Mouse (Mus musculus): Measurements from ENCODE around the gene Hoxb9.

Gene Hoxb9

DNA sequence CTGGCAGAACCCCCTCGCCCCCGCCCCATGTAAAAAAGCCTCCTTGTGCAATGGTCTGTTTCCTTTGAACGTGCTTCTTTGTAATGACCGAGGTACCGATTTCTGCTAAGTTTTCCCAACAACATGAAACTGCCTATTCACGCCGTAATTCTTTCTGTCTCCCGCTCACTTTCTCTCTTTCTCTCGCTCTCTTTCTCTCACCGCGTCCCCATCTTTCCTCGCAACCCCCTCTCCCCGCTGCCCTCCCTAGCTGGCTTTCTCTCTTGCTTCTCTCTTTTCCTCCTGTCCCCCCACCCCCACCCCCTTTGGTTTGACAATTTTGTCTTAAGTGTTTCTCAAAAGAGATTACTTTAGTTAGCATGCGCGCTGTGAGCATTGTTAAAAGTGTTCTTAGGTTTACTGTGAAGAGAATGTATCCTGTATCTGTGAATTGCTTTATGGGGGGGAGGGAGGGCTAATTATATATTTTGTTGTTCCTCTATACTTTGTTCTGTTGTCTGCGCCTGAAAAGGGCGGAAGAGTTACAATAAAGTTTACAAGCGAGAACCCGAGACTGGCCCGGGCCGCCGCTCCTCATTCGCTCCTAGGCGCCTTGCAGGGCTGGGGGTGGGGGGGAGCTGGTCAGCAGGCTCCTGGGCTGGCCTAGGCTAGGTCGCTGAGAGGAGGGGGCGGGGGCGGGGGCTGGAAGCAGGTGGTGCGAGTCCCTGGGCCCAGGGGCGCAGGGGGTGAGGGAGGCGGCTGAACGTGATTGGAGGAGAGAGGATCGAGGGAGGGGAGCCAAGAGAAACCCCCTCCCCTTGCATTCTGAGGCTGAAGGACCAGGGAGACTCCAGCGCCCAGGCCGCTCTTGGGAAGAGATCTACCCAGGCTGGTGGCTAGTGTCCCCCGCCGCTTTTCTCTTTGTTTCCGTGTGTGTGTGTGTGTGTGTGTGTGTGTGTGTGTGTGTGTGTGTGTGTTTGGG is 13.8 kb downstream of the Hoxb9 start:
- no peak for DNase-seq (ENCODE audit: low read depth)

DNA sequence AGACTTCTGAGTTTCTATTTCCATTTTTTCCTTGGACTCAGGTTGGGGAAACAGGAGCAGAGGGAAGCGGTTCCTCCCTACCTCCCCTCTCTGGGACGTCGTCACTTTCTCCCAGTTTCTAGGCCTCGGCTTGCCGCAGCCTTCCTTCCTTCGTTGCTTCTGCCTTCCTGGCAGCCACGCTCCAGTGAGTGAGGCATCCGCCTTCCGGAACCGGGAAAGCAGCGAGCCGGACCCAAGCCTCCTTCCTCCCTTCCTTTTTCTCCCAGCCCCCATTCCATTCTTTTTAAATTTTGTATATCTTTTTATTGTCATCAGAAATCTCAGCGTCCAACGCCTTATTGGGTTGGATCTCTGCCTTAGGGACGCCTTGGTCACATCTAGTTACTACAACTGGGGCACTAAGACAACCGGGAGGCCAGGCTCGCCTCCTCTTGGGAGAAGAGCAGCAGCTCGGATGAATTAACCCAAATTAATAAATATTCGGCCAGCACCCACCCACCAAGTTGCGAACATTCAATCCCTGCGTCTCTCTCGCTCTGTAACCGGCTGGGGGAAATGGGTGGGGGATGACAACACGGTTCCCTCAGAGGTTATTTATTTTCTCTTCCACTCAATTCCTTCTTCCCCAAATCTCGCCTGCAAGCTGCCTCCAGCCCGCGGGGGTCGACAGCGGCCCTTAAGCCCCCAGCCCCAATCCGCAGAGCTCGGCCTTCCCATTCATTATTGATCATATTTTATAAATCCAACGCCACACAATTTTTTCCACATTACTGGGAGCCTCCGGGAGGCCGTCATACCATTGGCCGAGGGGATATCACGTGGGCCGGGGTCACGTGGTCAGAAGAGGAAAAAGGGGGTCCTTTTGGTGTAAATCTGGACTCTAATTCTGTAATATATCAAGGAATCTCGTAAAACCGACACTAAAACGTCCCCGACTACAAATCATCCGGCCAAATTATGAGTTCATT is 14.8 kb downstream of the Hoxb9 start, which contains the start of gene Hoxb7:
Hoxb7 (plus strand) TSS at position 853 of the 968 bp plus-strand sequence.
- DNase-seq (ENCODE audit: low read depth): no peak

DNA sequence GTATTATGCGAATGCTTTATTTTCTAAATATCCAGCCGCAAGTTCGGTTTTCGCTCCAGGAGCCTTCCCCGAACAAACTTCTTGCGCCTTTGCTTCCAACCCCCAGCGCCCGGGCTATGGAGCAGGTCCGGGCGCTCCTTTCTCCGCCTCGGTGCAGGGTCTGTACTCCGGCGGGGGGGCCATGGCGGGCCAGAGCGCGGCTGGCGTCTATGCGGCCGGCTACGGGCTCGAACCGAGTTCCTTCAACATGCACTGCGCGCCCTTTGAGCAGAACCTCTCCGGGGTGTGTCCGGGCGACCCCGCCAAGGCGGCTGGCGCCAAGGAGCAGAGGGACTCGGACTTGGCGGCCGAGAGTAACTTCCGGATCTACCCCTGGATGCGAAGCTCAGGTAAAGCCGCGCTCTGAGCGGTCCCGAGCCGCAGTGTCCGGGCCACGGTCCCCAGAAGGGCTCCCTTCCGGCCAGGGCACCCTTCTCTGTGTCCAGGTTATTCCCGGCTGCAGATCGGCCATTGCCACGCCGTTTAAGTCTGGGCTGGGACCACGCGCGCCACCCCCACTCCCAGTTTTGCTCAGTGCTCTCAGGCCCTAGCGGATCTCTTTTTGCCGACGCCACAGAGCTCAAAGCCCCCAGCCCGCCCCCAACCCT is 15.6 kb downstream of the Hoxb9 start:
- no peak for DNase-seq (ENCODE audit: low read depth)

DNA sequence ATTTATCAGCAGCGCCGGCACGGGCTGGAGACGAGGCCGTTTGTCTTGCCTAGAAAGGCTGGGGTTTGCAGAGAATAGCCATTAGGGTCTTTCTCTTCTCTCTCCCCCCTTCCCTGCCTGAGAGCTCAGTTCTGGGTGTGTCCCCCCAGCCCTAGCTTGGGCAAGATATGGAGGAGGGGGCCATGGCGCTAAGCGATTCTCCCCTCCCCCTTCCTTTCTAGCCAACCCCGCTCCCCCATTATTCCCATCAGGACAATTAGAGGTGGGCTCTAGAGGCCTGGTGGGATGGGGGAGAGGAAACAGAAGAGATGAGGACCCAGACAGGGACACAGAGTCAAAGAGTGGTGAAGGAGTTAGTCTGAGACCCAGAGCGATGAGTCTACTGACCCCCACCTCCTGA is 16.2 kb downstream of the Hoxb9 start:
- no peak for DNase-seq (ENCODE audit: low read depth)

DNA sequence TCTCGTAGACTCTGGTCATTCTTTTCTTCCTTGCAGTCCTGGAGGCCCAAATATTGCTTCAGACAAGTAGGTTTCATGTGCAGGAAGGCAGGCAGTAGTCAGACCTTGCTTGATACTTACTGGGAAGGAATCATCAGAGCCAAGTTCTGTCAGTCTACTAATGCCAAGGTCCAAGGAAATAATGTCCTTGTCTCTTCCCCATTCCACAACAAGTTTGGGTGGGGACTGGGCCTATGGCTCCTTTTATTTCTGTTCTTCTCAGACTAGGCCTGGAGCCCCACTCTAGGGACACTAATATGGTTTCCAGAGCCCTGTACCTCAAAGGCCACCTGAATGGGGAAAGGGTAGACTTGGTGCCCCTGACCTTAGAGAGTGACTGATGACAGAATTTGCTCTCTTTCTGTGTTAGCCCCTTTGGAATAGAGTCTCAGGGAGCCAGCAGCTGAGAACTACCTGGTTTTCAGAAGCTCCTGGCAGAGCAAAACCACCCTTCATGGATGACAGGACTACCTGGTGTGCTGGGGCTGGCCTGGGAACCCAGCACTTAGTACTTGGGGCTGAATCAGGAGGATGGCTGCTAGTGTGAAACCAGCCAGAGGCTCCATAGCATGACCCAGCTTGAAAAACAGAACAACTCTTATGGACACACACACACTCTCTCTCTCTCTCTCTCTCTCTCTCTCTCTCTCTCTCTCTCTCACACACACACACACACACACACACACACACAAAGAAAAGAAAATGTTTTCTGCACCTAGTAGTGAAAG is 17.4 kb downstream of the Hoxb9 start:
- no peak for DNase-seq (ENCODE audit: low read depth)

DNA sequence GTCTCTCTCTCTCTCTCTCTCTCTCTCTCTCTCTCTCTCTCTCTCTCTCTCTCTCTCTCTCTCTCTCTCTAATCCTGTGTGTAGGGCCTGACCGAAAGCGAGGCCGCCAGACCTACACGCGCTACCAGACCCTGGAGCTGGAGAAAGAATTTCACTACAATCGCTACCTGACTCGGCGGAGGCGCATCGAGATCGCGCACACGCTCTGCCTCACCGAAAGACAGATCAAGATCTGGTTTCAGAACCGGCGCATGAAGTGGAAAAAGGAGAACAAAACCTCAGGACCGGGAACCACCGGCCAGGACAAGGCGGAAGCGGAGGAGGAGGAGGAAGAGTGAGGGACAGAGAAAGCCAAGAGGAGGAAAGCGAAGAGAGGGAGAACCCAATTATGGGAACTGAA is 18.0 kb downstream of the Hoxb9 start:
- DNase-seq (ENCODE audit: low read depth): no peak

DNA sequence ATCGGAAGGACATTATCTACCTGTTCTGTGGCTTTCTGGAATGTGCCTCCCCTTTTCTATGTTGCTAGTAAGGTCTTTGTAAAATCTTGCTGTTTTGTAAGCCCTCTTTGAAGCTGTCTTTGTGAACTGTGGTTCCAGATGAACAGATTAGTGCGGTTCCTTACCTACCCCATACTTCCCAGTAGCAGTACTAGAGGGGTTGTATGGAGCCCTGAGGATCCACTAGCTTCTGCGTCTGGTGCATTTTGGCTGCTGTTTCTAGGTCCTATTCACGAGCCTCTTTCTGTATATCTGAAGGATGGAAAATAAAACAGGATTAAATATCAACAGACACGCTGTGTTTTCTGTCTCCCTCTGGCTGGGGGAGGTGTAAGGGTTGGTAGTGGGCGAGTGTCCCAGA is 18.6 kb downstream of the Hoxb9 start:
- no peak for DNase-seq (ENCODE audit: low read depth)

DNA sequence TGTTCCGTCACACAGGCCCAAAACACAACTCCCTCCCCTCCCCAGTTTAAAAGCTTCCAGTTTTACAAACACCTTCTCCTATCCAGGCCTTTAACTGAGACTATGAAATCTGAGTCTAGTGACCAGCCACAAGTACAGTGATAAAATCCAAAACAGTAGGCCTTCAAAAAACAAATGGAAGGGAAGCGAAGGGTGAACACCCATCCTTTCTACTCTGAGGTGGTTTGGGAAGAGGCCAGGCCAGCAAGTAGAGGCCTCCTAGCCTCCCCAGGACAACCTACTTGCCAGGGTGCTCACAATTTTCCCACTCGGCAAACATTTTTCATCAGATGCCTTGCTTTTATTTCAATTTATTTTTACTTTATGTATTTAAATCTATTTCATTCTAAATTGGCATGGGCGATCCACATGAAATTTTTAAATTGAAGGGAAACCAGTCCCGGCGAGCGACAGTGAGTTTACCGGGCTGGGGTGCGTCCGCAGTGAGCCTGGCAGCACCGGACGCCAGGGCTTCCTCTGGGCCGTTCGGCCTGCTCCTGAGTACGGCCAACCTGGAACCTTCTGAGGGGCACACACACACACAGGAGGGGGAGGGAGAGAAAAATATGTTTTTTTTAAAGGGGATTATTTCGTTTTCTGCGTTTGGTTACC is 19.6 kb downstream of the Hoxb9 start:
- no peak for DNase-seq (ENCODE audit: low read depth)

DNA sequence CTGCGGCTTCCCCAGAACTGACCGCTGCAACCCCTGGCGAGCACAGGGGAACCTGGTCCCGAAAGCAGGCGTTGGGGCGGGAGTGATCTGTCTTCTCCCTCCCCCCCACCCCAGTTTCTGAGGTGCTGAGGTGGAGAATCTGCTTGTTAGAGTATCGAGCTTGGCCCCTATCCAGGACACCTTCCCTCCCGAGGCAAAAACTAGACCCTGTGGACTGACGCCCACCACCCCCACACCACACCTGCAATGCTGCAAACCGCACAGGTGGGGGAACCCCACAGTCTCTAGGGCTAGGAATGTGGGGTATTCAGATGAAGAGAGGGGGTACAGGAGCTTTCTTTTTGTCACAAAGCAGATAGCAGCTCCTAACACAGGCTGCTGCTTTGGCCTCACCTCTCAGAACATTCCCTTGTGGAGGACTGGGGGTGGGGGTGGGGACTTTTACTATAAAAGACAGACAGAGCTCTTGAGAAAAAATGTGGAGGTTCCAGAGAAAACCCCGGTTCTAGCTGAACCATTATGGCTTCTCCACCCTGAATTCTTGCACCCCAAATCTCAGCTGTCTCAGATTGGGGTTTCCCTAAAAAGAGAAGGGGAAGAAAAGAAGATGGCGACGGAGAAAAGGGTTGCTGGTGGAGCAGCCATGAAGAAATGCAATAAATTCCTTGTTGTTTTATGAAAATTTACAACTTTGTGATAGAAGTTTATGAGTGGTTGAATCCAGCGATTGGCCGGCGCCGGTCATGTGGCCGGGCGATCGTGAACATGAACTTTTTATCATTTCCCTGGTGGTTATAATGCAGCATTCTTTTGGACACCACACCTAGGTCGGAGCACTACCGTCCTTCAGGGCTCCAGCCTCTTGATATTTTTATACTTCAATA is 20.7 kb downstream of the Hoxb9 start, which contains the start of gene Hoxb6:
Hoxb6 (plus strand) TSS at position 796 of the 884 bp plus-strand sequence.
- no peak for DNase-seq (ENCODE audit: low read depth)

DNA sequence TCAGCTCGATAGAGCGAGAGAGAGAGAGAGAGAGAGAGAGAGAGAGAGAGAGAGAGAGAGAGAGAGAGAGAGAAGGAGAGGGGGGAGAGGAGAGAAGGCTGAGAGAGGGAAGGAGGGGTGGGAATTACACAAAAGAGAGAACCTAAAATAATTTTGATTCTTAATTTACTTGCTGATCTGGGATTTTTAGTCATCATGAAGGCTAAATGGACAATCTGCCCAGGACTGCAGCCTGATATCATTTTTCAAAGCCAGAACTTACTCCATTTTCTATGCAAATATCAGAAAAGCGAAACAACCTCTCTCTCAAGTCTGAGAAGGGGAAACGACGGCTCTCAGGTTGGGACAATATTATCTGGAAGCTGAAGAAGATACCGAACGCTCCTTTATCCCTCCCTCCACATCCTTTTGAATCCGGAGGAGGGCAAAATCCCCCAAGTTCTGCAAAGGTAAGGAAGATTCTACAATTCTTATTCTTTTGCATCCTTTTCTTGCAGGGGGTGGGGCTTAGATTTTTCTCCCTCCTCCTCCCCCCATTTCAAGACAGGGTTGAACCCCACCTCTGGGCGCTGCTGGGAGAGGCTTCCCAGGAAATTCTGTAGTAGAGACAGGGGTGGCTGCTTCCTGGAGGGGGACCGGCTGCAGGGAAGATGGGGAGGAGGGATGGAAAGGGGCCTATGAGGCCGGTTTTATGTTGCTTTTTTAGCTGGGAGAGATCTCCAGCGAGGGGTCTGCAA is 21.5 kb downstream of the Hoxb9 start:
- DNase-seq (ENCODE audit: low read depth): no peak

DNA sequence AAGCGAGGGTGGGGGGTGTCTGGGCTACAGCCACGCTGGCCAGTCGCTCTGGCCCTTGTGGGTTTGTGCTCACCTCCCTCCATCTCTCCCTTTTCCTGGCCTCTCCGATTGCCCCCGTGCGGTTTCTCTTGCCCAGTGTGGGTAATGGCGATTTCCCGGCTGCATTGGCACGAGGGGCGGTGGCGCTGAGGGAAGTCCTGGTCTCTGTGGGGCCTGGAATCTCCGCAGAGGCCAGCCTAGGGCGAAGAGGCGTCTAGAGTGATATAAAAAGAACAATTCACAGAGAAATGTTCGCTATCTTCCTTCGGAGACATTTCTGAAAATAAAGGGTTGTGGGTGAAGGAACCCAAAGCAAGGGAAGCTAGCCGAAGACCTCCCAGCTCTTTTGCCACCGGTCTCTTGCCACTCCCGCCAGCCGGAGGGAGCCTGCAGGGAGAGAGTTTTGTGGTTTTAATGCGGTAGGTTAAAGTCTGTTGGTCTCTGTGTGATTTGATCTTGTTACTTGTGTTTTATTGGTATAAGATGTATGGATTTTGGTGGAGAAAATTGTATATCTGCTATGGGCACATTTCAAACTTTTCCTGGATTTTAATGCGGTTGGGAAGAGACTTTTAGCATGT is 22.2 kb downstream of the Hoxb9 start:
- DNase-seq (ENCODE audit: low read depth): no peak

DNA sequence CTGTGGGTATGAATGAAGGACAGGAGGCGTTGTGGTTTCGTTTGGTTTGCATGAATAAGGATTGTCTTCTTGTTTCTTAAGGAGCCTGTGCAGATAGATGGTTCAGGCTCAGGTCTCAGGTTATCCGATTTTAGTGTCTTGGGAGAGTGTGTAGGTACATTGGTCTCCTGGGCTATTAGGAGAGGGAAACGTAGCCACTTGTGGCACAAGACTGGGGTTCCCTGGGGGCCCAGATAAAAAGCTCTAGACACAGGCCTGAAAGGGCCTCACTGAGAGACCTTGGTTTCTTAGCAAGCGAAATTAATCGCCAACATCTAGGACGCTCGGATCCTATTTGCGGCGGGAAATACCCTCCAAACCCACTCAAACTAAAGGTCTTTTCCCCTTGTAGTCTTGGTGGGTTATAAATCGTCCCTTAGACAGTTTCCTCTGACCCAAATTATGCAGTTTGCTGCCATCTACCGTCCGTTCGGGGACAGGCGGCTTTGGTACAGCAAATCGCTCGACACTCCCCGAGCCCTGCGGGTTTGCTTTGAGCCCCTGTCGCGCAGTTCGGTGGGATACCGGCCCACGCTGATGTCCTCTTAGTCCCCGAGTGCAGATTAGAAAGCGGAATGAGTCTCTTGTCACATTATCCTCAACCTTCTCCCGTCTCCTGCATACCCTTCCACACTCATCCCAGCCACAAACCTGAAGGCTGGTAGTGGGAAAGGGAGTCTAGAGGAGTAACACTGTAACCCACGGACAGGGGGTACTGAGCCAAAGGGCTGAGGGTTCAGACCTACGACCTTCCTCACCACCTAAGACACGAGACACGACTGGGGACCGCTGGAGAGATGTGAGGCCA is 23.2 kb downstream of the Hoxb9 start:
- DNase-seq (ENCODE audit: low read depth): peak; percentile 45

DNA sequence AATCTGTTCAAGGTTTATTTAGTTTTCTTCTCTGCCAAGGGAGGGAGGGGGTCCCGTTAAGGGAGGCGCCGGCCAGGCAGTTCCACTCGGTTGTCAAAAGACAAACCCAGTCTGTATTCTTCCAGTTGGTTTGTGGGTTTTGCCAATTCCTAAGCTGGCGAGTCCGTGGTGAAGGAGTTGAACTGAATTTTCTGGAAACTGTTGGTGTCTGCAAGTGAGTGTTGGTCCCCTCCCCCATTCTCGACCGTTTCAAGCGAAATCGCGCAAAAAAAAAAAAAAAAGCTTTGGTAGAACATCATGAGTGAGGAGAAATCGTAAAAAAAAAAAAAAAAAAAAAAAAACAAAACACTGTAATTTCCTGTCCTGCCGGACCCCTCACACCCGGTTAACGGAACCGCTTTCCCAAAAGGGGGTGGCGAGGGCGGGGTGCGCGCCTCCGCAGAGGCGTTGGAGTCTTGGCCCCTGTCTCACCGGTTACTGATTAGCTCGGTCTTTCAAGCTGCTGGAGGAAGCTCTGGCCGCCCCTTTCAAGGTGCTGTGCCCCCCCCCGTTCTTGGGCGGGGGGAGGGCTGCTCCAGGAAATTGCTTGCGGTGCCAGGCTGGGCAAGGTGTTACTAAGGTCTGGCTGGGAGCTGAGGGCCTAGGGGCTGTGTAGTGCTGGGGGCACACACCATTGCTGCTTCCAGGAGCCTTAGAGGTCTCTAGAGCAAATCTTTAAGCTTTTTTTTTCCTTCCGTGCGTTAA is 24.0 kb downstream of the Hoxb9 start:
- no peak for DNase-seq (ENCODE audit: low read depth)

DNA sequence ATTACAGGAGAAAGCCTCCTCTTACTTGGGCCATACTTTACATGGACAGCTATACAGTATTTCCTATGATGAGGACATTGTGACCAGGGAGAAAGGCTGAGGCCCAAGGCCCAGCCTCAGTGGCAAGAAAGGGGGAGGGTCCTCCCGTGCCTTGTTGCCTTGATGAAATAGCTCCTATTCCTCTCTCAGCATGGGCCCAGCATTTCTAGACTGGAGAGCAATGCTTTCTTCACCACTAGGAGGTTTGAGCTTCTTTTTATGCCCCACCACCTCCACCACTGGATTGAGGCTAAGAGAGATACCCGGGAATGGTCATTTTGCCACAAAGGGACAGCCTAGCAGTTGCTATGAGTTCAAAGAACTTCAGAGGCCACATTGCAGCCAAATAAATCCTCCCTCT is 25.7 kb downstream of the Hoxb9 start:
- DNase-seq (ENCODE audit: low read depth): no peak

DNA sequence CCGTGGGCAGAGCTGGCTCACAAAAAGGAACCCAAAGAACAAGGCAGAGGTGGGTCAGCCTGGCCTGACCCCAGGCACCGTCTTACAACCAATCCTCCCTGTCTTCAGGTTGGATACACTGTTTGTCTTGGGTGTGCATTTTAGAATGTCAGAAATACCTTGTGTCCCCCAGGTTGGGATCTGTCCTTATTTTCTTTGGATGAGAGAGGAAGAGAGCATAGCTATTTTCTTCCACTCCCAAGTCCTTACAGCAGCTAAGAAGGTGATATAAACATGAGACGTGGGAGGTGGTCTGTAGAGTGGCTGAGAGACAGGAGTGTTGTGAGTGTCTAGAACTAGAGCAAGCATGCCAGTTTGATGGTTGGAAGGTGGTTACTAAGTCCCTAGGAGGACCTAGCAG is 26.2 kb downstream of the Hoxb9 start:
- no peak for DNase-seq (ENCODE audit: low read depth)

DNA sequence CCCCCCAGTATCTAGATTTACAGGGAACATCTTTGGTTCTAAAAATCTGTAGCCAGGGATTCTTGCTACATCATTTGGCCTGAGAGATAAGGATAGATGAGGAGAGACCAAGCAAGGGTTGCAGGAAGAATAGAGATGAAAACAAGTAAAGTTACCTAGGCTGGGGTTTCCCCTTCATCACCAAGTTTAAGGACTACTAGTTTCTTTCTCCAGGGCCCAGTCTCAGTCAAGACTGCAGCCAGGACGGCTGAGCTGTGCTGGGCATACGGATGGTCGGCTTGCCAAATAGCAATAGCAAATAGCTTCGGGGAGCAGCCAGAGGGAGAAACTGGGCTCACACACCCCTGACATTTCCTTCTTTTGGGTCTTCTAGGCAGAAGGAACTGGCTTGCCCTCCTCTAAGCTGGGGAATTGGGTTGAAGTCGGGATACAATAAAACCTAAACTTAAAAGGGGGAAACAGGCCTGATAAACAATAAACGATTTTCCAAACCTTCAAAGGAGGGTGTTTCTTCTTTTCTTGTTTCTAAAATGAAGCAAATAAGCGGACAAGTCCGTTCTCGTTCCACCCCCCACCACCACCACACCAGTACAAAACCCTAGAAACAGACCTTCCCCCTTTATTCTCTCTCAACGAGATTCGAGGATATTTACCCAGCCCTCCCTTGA is 26.8 kb downstream of the Hoxb9 start:
- no peak for DNase-seq (ENCODE audit: low read depth)

All from c-Kit-positive CD71-positive TER-119-negative erythroid progenitor cells, embryonic 14.5 days (primary cell).